In genomic region chr12:13707747-13708146, GRCm38 (mm10) we compare ENCODE assay signal across 17 mouse cellular contexts.
DNase-seq lines count a peak whose midpoint lies in the region; ATAC-seq and TF ChIP-seq lines count a peak whose summit lies in the region.
"Had no signal": no experiment of that assay in that cellular context is flagged by ENCODE, and none has a peak within 500 bp of the region (broad histone marks: within the 10 kb centered on the region; RNA-seq: fewer than 3 reads in every experiment).

No protein-coding gene starts in this region.

- ATAC-seq in intestine, postnatal 0 days: no peak
- no peak for ATAC-seq in intestine, embryonic 16.5 days
- no peak for ATAC-seq in liver, postnatal 0 days
- no peak for ATAC-seq in liver, embryonic 12.5 days
- ATAC-seq: hindbrain, embryonic 16.5 days had no signal

- no peaks in the 10 kb centered on the region for H3K9me3 ChIP-seq in intestine, postnatal 0 days (ENCODE audit: control insufficient read depth)
- H3K9me3 ChIP-seq in intestine, embryonic 16.5 days (ENCODE audit: control insufficient read depth, low read length): no peaks in the 10 kb centered on the region
- H3K9me3 ChIP-seq in liver, postnatal 0 days (ENCODE audit: low read length): no peaks in the 10 kb centered on the region
- H3K9me3 ChIP-seq in liver, embryonic 12.5 days (replicated peaks): no peaks in the 10 kb centered on the region
- H3K9me3 ChIP-seq: lung, embryonic 15.5 days had no signal

- no peaks in the 10 kb centered on the region for H3K36me3 ChIP-seq in intestine, postnatal 0 days (ENCODE audit: control insufficient read depth, insufficient read depth)
- no peaks in the 10 kb centered on the region for H3K36me3 ChIP-seq in intestine, embryonic 16.5 days (ENCODE audit: control insufficient read depth, insufficient read depth, low read length)
- no peaks in the 10 kb centered on the region for H3K36me3 ChIP-seq in liver, postnatal 0 days (replicated peaks; ENCODE audit: insufficient read depth, low read length)
- H3K36me3 ChIP-seq in liver, embryonic 12.5 days: no peaks in the 10 kb centered on the region
- H3K36me3 ChIP-seq: lung, embryonic 15.5 days had no signal

- TF ChIP-seq EP300 in liver, postnatal 0 days (IDR thresholded peaks at IDR 0.05; ENCODE audit: low read depth): no peak

- TF ChIP-seq CTCF in intestine, postnatal 0 days (IDR thresholded peaks at IDR 0.05; ENCODE audit: low read depth): peak; percentile 60
- TF ChIP-seq CTCF in liver, postnatal 0 days (IDR thresholded peaks at IDR 0.05; ENCODE audit: low read depth): peak; percentile 44
- peak; percentile 30; the same call in 1 of the 2 replicates for TF ChIP-seq CTCF in brain, embryonic 14.5 days (IDR thresholded peaks at IDR 0.05; ENCODE audit: borderline replicate concordance, extremely low read depth, insufficient read depth, insufficient read length)

- no peak overlapping the region for H3K4me3 ChIP-seq in intestine, postnatal 0 days (ENCODE audit: low read depth, low read length)
- H3K4me3 ChIP-seq in intestine, embryonic 16.5 days (ENCODE audit: low read length): no peak overlapping the region
- H3K4me3 ChIP-seq in liver, postnatal 0 days (ENCODE audit: low read depth, low read length): no peak overlapping the region
- H3K4me3 ChIP-seq in liver, embryonic 12.5 days: no peak overlapping the region
- H3K4me3 ChIP-seq: lung, embryonic 15.5 days had no signal

- 78% methylated on average over 5 of the region's 5 CpGs for WGBS in intestine, postnatal 0 days
- 78% methylated on average over 5 of the region's 5 CpGs for WGBS in intestine, embryonic 16.5 days
- WGBS in liver, postnatal 0 days (ENCODE audit: insufficient replicate concordance): 72% methylated on average over 5 of the region's 5 CpGs
- 62% methylated on average over 5 of the region's 5 CpGs for WGBS in liver, embryonic 12.5 days (ENCODE audit: insufficient replicate concordance)

- H3K27me3 ChIP-seq in intestine, postnatal 0 days (replicated peaks; ENCODE audit: control insufficient read depth, insufficient read depth, low read length): no peaks in the 10 kb centered on the region
- H3K27me3 ChIP-seq in intestine, embryonic 16.5 days (replicated peaks; ENCODE audit: control insufficient read depth, insufficient read depth, low read length): no peaks in the 10 kb centered on the region
- H3K27me3 ChIP-seq in liver, postnatal 0 days (ENCODE audit: insufficient read depth, low read length): no peaks in the 10 kb centered on the region
- H3K27me3 ChIP-seq in liver, embryonic 12.5 days (replicated peaks): no peaks in the 10 kb centered on the region
- H3K27me3 ChIP-seq: lung, embryonic 15.5 days had no signal

- no peak overlapping the region for H3K27ac ChIP-seq in intestine, postnatal 0 days (ENCODE audit: low read depth, low read length)
- H3K27ac ChIP-seq in intestine, embryonic 16.5 days (ENCODE audit: low read length): no peak overlapping the region
- no peak overlapping the region for H3K27ac ChIP-seq in liver, postnatal 0 days (ENCODE audit: low read depth)
- no peak overlapping the region for H3K27ac ChIP-seq in liver, embryonic 12.5 days
- H3K27ac ChIP-seq: lung, embryonic 15.5 days had no signal

- H3K4me2 ChIP-seq in intestine, postnatal 0 days (replicated peaks; ENCODE audit: low read depth): no peak overlapping the region
- H3K4me2 ChIP-seq in intestine, embryonic 16.5 days (ENCODE audit: low read depth, low read length): no peak overlapping the region
- no peak overlapping the region for H3K4me2 ChIP-seq in liver, postnatal 0 days (ENCODE audit: low read depth, low read length)
- no peak overlapping the region for H3K4me2 ChIP-seq in liver, embryonic 12.5 days
- H3K4me2 ChIP-seq: lung, embryonic 15.5 days had no signal

- H3K9ac ChIP-seq in intestine, postnatal 0 days (ENCODE audit: low read depth, low read length): no peak overlapping the region
- H3K9ac ChIP-seq in intestine, embryonic 16.5 days (ENCODE audit: low read depth, low read length): no peak overlapping the region
- H3K9ac ChIP-seq in liver, postnatal 0 days (replicated peaks): no peak overlapping the region
- H3K9ac ChIP-seq in liver, embryonic 12.5 days: no peak overlapping the region
- H3K9ac ChIP-seq: lung, embryonic 15.5 days had no signal

- TF ChIP-seq POLR2A in brain, embryonic 14.5 days (IDR thresholded peaks at IDR 0.05; ENCODE audit: borderline replicate concordance, extremely low read depth, insufficient read depth, insufficient read length, poor library complexity, severe bottlenecking): no peak

- peak; percentile 44 for DNase-seq in cerebellum, postnatal 10 days
- DNase-seq in cerebellum, adult 18-20 months: no peak
- no peak for DNase-seq in liver, postnatal 0 days
- DNase-seq in brain, embryonic 14.5 days (ENCODE audit: low read depth): peak; percentile 9
- DNase-seq in urinary bladder, postnatal 10 days (ENCODE audit: low spot score): no peak
- DNase-seq: adrenal gland, adult 8-10 months; cerebellum, adult 2 months; gastrocnemius, postnatal 14 days; heart, postnatal 36 days; kidney, adult 9 months; right cerebral cortex, postnatal 25 days; thymus, postnatal 25 days had no signal

- H3K4me1 ChIP-seq in intestine, postnatal 0 days (replicated peaks; ENCODE audit: control insufficient read depth, insufficient read depth, low read length): no peaks in the 10 kb centered on the region
- H3K4me1 ChIP-seq in intestine, embryonic 16.5 days (ENCODE audit: control insufficient read depth, insufficient read depth, low read length): no peaks in the 10 kb centered on the region
- H3K4me1 ChIP-seq in liver, postnatal 0 days (ENCODE audit: insufficient read depth): no peaks in the 10 kb centered on the region
- no peaks in the 10 kb centered on the region for H3K4me1 ChIP-seq in liver, embryonic 12.5 days
- H3K4me1 ChIP-seq: lung, embryonic 15.5 days had no signal

Comparison
In these comparisons a context has a peak if more than half of its experiments do, and no peak if none do; other contexts are left out.
1. DNase-seq: peak in cerebellum, postnatal 10 days (2 of 2) and brain, embryonic 14.5 days (single experiment); none in cerebellum, adult 18-20 months (0 of 2), liver, postnatal 0 days (single experiment) and urinary bladder, postnatal 10 days (single experiment).
2. Peak in every context shown above with its lines, with median percentiles within 50 percentile points of each other: CTCF ChIP-seq.